Comparison of ENCODE assay signal across 12 mouse cellular contexts in the genomic region with DNA sequence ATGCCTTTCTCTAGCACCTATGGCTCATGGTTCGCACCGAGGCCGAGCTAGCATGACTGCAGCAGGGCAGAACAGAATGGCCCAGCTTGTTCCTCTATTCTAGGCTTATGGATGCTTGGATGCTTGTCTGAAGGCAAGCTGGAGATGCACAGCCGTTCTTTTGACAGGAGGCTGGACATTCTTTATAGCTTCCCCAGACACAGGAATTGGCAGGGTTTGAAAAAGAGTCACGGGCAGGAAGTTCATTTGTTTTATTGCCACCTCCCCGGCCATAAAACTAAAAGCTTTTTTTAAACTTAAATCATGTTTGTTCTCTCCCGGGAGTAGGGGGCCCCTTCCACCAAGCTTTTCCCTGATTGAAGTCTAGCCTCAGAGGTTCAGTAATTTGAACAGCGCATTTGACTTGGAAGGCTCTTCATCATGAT. TPM values are rescaled to one million over a fixed set of nuclear protein-coding genes. Genes with fewer than 3 reads are reported as not detected.
DNase-seq lines count a peak whose midpoint lies in the region; ATAC-seq and TF ChIP-seq lines count a peak whose summit lies in the region.
"Had no signal": no experiment of that assay in that cellular context is flagged by ENCODE, and none has a peak within 500 bp of the region (broad histone marks: within the 10 kb centered on the region; RNA-seq: fewer than 3 reads in every experiment).

No protein-coding gene starts in this region.

- H3K4me1 ChIP-seq in kidney, embryonic 16.5 days (ENCODE audit: insufficient read depth, low read length), result peaks cover 16% of the 10 kb centered on the region
- H3K4me1 ChIP-seq in kidney, adult 2 months (ENCODE audit: control insufficient read depth, insufficient read depth, low read length), result no peaks in the 10 kb centered on the region
- peaks cover 9% of the 10 kb centered on the region for H3K4me1 ChIP-seq in limb, embryonic 15.5 days
- H3K4me1 ChIP-seq: embryonic facial prominence, embryonic 12.5 days; liver, embryonic 15.5 days had no signal

- WGBS in kidney, embryonic 16.5 days, result 5% methylated on average over 8 of the region's 8 CpGs
- WGBS in kidney, adult 2 months, result 6% methylated on average over 8 of the region's 8 CpGs
- WGBS in limb, embryonic 15.5 days, result 6% methylated on average over 8 of the region's 8 CpGs

- no peaks in the 10 kb centered on the region for H3K36me3 ChIP-seq in kidney, embryonic 16.5 days (ENCODE audit: insufficient read depth, low read length)
- H3K36me3 ChIP-seq in kidney, adult 2 months (ENCODE audit: control insufficient read depth, insufficient read depth, low read length), result no peaks in the 10 kb centered on the region
- H3K36me3 ChIP-seq in limb, embryonic 15.5 days, result no peaks in the 10 kb centered on the region
- H3K36me3 ChIP-seq: embryonic facial prominence, embryonic 12.5 days; liver, embryonic 15.5 days had no signal

- H3K9ac ChIP-seq in kidney, embryonic 16.5 days (replicated peaks; ENCODE audit: low read length), result no peak overlapping the region
- H3K9ac ChIP-seq in limb, embryonic 15.5 days, result no peak overlapping the region
- H3K9ac ChIP-seq: embryonic facial prominence, embryonic 12.5 days; liver, embryonic 15.5 days had no signal

- no peaks in the 10 kb centered on the region for H3K9me3 ChIP-seq in kidney, embryonic 16.5 days (ENCODE audit: low read length)
- H3K9me3 ChIP-seq in limb, embryonic 15.5 days, result no peaks in the 10 kb centered on the region
- H3K9me3 ChIP-seq: embryonic facial prominence, embryonic 12.5 days; liver, embryonic 15.5 days had no signal

- no peak overlapping the region for H3K27ac ChIP-seq in kidney, embryonic 16.5 days (ENCODE audit: low read length)
- no peak overlapping the region for H3K27ac ChIP-seq in kidney, adult 2 months (ENCODE audit: insufficient read depth, low read depth, low read length)
- peak overlapping the region; percentile 24; the same call in 1 of the 2 replicates for H3K27ac ChIP-seq in limb, embryonic 15.5 days
- H3K27ac ChIP-seq: embryonic facial prominence, embryonic 12.5 days; liver, embryonic 15.5 days had no signal

- no peak for TF ChIP-seq POLR2A in kidney, adult 2 months (IDR thresholded peaks at IDR 0.05; ENCODE audit: low read depth, low read length)

- peak; percentile 86 for ATAC-seq in kidney, embryonic 16.5 days (ENCODE audit: low FRiP score, low TSS enrichment)
- no peak for ATAC-seq in limb, embryonic 15.5 days (ENCODE audit: insufficient number of reproducible peaks, low FRiP score, low TSS enrichment, low read depth)

- H3K27me3 ChIP-seq in kidney, embryonic 16.5 days (ENCODE audit: insufficient read depth, low read length), result no peaks in the 10 kb centered on the region
- no peaks in the 10 kb centered on the region for H3K27me3 ChIP-seq in kidney, adult 2 months (replicated peaks; ENCODE audit: control insufficient read depth, insufficient read depth, low read length)
- H3K27me3 ChIP-seq in limb, embryonic 15.5 days, result no peaks in the 10 kb centered on the region
- H3K27me3 ChIP-seq: embryonic facial prominence, embryonic 12.5 days; liver, embryonic 15.5 days had no signal

- TF ChIP-seq CTCF in kidney, adult 2 months (conservative IDR thresholded peaks at IDR 0.05; ENCODE audit: insufficient read depth, insufficient read length, low read depth, low read length), result no peak

- no peak for DNase-seq in kidney, adult 2 months
- DNase-seq in embryo, embryonic 11 days, result peak; percentile 39
- DNase-seq in forelimb bud, embryonic 11.5 days (ENCODE audit: low read depth, low spot score), result peak; percentile 54
- no peak for DNase-seq in layer of hippocampus, postnatal 36 days
- no peak for DNase-seq in adrenal gland, postnatal 36 days
- DNase-seq: cerebellum, postnatal 10 days; gastrocnemius, postnatal 10 days; right cerebral cortex, postnatal 25 days had no signal

- no peak overlapping the region for H3K4me3 ChIP-seq in kidney, embryonic 16.5 days (ENCODE audit: low read length)
- H3K4me3 ChIP-seq in kidney, adult 2 months (ENCODE audit: insufficient read depth, low read depth, low read length), result no peak overlapping the region
- H3K4me3 ChIP-seq in limb, embryonic 15.5 days, result no peak overlapping the region
- H3K4me3 ChIP-seq: embryonic facial prominence, embryonic 12.5 days; liver, embryonic 15.5 days had no signal

- H3K4me2 ChIP-seq in kidney, embryonic 16.5 days (replicated peaks; ENCODE audit: low read depth, low read length), result no peak overlapping the region
- no peak overlapping the region for H3K4me2 ChIP-seq in limb, embryonic 15.5 days
- H3K4me2 ChIP-seq: embryonic facial prominence, embryonic 12.5 days; liver, embryonic 15.5 days had no signal

RNA-seq across cellular contexts. Expression of gene Frg1, which starts 35.6 kb away (rescaled TPM):
- 89.6 and 93.9 TPM in 2 replicates for polyA plus RNA-seq in kidney, embryonic 16.5 days (2015; fragmentation: Nextera tagmentation; extraction: Ambion mirVana)
- polyA plus RNA-seq in kidney, adult 2 months (2012; rRNA removed), result 4.2 and 6.7 TPM in 2 replicates
- polyA plus RNA-seq in limb, embryonic 15.5 days (2015; fragmentation: Nextera tagmentation; extraction: Ambion mirVana), result 80.1 and 80.5 TPM in 2 replicates
- total RNA-seq in layer of hippocampus, postnatal 36 days (2021), result 10 to 100 TPM; 37.6 to 40.4 TPM
- total RNA-seq in adrenal gland, postnatal 36 days (2021), result 10 to 100 TPM; 44.9 to 57.1 TPM

Comparison
In these comparisons a context has a peak if more than half of its experiments do, and no peak if none do; other contexts are left out.
1. RNA of gene Frg1, which starts 35.6 kb away (polyA plus RNA-seq): 89.6 to 93.9 TPM in kidney, embryonic 16.5 days and 80.1 to 80.5 TPM in limb, embryonic 15.5 days; 4.2 to 6.7 TPM in kidney, adult 2 months; every median in the first group is over 10 times any median in the second.
2. DNase-seq: peak in embryo, embryonic 11 days (single experiment) and forelimb bud, embryonic 11.5 days (single experiment); none in kidney, adult 2 months (single experiment), layer of hippocampus, postnatal 36 days (0 of 2) and adrenal gland, postnatal 36 days (0 of 2).